In genomic region chr17:46164301-46164700, GRCm38 (mm10) we compare ENCODE assay signal across 25 mouse cellular contexts.
"Had no signal": no experiment of that assay in that cellular context is flagged by ENCODE, and none has a peak within 500 bp of the region (broad histone marks: within the 10 kb centered on the region; RNA-seq: fewer than 3 reads in every experiment).

No protein-coding gene starts in this region.

- DNase-seq: gastrocnemius, postnatal 14 days; gastrocnemius, postnatal 36 days; heart, adult 18-20 months; heart, postnatal 14 days; heart, postnatal 36 days; kidney, adult 11 months; kidney, adult 2 months; kidney, adult 9 months; kidney, postnatal 14 days; kidney, postnatal 36 days; layer of hippocampus, adult 9-11 months; layer of hippocampus, postnatal 36 days; left cerebral cortex, postnatal 4 days had no signal

- H3K4me2 ChIP-seq: heart, embryonic 11.5 days; heart, embryonic 15.5 days; hindbrain, embryonic 13.5 days; hindbrain, embryonic 15.5 days; kidney, embryonic 15.5 days; limb, embryonic 13.5 days; limb, embryonic 15.5 days; liver, embryonic 12.5 days had no signal

- H3K4me3 ChIP-seq: heart, embryonic 13.5 days; heart, embryonic 15.5 days; hindbrain, embryonic 13.5 days; hindbrain, embryonic 15.5 days; kidney, embryonic 15.5 days; limb, embryonic 13.5 days; limb, embryonic 15.5 days; liver, embryonic 12.5 days had no signal

- H3K9ac ChIP-seq: heart, embryonic 13.5 days; heart, embryonic 15.5 days; hindbrain, embryonic 13.5 days; hindbrain, embryonic 15.5 days; kidney, embryonic 15.5 days; limb, embryonic 13.5 days; limb, embryonic 15.5 days; liver, embryonic 12.5 days had no signal

- H3K27me3 ChIP-seq: heart, embryonic 13.5 days; heart, embryonic 15.5 days; hindbrain, embryonic 13.5 days; hindbrain, embryonic 15.5 days; kidney, embryonic 15.5 days; limb, embryonic 13.5 days; limb, embryonic 15.5 days; liver, embryonic 12.5 days had no signal

- ATAC-seq: hindbrain, postnatal 0 days; intestine, embryonic 16.5 days; liver, embryonic 12.5 days had no signal

- H3K27ac ChIP-seq: heart, embryonic 13.5 days; heart, embryonic 15.5 days; hindbrain, embryonic 13.5 days; hindbrain, embryonic 15.5 days; hindbrain, postnatal 0 days; kidney, embryonic 15.5 days; kidney, postnatal 0 days; limb, embryonic 13.5 days; limb, embryonic 15.5 days; liver, embryonic 12.5 days had no signal

- H3K9me3 ChIP-seq: heart, embryonic 13.5 days; heart, embryonic 15.5 days; hindbrain, embryonic 13.5 days; hindbrain, embryonic 15.5 days; kidney, embryonic 15.5 days; limb, embryonic 13.5 days; limb, embryonic 15.5 days; liver, embryonic 12.5 days had no signal
